Mouse (Mus musculus) embryo, embryonic 10.5 days (tissue): ENCODE measurements around the gene Stk10.

ENCODE experiments used
- DNase-seq: peaks from one replicate; pipeline ENCODE4 v3.0.0-alpha.2; 2015; ENCODE audit warnings: low spot score

Stk10 gene

DNA sequence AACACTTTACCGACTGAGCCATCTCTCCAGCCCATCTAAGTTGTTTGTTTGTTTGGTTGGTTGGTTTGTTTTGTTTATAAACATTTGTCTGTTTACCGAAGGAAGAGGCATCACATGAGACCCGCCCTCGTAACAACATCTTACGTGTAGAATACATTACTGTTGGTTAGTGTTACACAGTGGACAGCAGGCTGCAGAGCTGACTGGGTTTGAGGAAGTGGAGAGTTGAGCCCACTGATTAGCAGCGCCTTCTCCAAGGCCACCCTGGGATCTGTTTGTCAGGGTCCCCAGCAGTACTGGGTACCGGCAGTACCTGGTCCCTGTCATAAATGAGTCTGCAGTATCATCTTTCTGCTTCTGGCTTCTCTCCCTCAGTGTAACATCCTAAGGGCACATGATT, 35.0 kb downstream of the Stk10 start:
- no peak for DNase-seq

DNA sequence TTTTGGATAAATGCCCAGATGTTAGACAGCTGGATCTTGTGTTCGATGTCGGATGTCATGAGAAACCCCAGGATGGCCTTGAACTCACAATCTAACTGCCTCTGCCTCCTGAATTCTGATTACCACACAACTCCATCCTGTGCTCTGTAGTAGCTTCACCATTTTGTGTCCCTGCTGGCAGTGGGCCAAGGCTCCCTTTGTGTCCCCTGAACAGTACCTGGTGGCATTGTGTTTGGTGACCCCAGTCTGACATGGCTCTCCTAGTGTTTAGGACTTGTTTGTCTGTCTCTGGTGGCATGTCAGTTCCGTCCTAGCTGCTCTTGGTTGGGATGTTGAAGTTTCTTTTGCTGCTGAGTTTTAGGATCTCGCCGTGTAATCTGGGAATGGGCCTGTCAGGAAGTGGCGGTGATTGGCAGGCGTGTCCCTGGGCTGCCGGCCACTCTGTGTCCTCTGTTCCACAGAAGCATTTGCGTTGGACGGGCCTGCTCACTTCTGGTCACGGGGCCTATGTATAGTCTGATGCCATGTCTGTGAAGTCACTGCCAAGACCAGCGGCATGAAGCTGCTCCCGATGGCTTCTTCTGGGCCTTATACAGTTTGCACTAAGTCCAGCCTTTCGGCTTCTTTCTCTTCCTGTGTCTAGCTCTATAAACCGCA, 35.7 kb downstream of the Stk10 start:
- DNase-seq = no peak

GRCm38 (mm10) chr11:32571103-32571502, 38.0 kb downstream of the Stk10 start:
- no peak for DNase-seq

DNA sequence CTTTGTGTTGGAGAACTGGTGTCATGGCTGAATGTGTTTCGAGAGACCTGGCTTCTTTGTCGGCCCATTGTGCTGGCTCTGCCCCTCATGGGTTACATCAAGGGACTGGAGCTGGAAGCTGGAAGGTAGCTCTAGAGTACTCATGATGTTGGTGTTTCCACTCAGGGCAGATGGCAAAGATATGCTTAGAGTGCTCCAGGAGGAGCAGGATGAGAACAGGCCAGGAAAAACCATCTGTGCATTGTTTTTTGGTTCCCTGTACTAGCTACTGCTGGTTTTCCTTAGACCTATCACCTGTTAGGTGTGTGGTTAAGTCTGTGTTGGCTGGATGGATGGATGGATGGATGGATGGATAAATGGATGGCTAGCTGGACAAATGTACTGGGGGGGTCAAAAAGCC, 40.6 kb downstream of the Stk10 start:
- no peak for DNase-seq

DNA sequence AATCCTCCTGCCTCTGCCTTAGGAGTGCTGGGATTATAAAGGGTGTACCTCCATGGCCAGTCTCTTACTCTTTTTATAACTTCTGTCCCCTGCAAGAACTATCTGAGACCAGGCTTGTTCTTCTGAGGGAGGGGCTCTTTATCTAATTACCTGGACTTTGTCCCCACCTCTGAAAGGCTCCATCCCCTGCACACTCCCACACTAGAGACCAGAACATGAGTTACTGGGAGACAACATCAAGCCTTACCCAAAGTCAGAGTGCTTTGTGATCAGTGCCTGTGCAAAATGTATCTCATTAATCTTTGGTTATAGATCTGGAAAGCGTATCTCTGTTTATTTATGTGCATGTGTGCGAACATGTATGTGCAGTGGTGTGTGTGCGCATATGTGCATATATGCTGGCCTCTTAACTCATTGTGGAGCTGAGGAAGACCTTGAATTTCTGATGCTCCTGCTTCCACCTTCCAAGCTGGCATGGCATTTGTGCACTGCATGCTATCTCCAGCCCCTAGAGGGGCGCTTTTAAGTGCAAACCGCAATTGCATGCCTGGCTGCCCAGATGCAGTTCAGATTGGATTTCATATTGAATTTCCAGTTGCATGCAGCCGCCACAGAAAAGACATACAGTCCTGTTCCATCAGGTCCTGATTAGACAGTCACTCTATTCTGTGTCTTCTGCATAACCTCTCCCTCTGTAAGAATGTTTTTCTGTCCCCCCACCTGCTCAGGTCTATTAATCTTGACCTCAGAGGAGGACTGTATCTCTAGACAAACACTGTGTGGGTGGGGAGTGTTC, 43.1 kb downstream of the Stk10 start:
- DNase-seq = no peak

DNA sequence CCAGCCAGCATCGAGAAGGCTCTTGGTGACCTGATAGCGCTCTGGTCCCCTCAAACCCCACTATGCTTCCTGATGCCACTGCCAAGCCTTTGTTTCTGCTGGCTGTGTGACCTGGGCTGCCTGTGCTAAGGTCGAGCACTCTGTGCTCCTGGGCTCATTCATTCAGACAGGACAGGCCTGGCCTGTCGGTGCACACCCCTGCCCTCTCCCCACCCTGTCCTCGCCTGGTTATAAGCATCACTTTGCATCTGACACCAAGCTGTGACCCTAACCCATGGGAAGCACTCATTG, 43.6 kb downstream of the Stk10 start:
- no peak for DNase-seq

DNA sequence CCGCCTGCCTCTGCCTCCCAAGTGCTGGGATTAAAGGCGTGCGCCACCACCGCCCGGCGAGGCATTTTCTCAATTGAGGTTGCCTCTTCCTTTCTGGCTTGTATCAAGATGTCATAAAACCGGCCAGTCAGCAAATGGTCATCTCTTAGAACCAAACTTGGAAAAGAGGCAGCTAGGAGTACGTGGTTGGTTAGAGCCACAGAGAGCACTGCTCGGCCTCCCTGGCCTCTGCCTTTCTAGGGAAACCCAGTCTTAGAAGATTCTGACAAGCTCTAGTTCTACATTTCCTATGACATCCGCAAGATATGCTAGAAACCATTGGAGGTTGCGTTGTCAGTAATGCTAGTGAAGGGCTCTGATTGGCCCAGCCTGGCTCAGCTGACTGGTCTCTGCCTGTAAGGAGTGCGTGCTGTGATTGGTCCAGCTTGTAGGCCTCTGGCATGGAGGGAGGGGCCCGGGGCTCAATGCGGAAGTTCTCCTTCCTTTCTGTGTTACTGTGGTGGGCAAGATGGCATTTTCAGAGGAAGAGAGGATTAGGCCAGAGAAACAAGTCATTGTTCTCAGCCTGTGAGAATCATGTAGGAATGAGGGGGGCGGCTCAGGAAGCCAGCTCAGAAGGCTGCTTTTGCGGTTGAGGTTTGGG, 47.3 kb downstream of the Stk10 start:
- DNase-seq = no peak

DNA sequence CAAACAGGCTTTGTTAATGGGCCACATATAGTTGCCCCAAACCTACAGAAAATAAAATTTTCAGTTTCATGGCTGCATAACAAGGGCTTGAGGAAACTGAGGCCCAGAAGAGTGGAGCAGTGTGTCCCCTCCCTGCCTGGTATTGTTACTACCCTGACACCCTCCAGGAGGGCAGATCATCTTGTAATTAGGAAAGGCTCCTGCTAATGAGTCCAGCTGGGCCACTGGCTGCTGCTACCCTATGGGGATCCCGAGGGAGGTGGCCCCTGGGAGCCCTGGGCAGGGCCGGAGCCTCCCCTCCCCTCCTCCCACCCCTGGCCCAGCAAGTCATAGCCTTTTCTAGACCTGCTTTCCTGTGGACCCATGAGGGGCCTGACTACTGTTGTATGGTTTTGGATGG, 47.9 kb downstream of the Stk10 start:
- DNase-seq = no peak

DNA sequence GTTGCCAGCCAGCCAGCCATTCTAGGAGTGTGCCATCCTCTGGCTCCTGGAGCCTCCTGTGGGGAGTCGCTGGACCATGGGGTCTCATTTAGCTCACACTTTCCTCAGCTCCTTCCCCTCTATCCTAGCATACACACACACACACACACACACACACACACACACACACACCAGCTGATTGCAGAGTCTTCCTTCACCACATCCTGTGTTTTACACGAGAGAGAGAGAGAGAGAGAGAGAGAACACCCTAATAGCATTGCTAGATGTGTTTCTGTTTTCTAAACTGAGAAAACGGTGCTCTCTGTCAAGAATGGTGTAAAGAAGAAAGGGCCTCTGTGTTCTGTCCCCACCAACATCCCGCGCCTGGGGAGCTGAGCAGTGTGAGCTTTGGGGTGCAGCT, 49.7 kb downstream of the Stk10 start:
- no peak for DNase-seq

DNA sequence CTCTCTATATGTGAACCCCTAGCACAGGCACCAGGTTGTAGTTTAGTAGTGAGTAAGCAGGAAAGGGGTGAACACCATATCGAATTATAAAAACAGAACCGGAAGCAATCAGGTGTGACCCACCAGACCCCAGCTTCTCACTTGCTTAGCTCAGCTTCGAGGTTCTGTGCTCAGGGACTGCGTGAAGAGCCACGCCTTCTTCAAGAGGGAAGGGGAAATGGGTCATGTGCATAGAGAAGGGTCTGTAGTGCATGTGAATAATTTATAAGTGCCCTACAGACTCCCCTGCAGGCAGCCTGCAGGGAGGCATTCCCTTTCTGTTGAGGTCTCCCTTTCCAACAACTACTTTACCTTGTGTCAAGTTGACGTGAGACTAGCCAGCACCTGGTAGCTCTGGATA, 52.9 kb downstream of the Stk10 start:
- DNase-seq = no peak

GRCm38 (mm10) chr11:32587191-32588089, 54.3 kb downstream of the Stk10 start:
- DNase-seq = no peak

- DNase-seq = peak; percentile 87
Measured at GRCm38 (mm10) chr11:32588090-32588891, 55.2 kb downstream of the Stk10 start.

GRCm38 (mm10) chr11:32588892-32589172, 55.7 kb downstream of the Stk10 start:
- DNase-seq = no peak

DNA sequence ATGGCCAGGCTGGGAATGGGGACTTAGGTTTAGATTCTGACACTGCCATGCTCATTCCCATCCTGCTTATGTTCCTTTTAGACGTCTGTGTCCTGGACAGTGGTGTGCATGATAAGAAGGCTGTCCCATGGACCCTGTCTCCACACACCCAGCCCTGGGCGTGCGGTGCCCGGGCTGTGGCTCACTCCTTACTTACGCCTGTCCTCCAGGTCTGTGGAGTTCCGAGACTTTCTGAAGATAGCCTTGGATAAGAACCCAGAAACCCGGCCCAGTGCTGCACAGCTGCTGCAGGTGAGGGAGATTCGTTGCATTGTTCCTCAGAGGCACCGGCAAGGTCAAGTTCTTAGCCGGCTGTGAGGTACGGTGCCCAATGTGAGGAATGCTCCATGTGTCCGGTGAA, 56.1 kb downstream of the Stk10 start:
- DNase-seq = no peak

DNA sequence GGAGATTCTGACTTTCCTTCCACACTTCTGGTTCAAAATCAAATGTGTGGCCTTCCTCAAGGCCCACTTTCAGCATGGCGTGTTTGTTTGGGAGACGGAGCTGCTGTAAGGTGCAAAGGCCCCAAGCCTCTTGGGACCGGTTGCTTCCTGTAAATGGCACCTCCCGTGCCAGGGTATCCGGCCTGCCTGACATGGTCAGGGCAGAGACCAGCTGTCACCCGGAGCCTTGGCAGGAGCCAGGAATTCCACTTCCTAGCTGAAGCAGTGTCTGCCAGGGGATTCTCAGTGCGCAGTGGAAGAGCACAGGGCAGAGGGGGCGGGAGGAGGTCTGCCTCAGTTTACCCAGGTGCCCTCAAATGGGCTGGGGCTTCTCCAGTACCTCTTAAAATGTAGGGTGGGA, 56.7 kb downstream of the Stk10 start:
- no peak for DNase-seq

GRCm38 (mm10) chr11:32590205-32590604, 57.1 kb downstream of the Stk10 start:
- no peak for DNase-seq

DNA sequence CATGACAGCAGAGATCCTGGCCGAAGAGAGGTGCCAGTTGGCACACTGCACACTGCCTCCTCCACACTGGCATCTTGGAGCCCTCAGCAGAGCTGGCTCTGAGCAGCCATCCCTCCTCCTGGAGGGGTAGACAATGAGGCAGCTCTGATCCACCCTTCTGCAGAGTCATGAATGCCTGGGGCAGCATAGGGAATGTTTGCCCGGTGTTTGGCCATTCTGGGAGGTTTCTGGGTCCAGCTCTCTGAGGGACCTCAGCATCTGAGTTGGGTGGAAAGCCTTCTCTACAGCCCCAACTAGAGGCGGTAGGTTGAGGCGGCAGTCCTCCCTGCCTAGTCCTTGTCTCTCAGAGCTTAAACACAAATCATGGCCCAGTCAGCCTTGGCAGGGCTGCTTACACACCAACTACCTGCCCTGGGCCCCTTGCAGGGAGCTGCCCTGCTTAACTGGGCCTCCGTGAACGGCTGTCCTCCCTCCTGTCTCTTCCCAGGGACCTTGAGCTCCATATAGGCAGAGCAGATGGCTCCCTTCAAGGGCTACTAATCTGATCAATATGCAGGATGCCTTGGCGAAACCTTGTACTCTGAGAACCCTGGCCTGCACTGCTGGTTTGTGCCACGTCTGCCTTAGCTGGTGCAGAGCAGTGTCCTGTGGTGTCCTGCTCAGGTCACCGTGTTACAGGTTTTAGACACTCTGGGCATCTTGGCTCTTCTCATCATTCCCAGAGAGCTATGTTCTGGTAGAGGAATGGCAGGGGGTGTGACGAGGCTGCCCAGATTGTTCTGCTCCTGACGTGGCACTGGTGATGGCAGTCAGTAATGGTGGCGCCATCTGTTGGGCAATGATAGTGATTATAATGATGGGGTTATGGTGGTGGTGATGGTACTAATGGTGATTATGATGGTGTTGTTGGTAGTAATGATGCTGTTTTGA, 59.1 kb downstream of the Stk10 start:
- DNase-seq = peak; percentile 48

- no peak for DNase-seq
Measured at GRCm38 (mm10) chr11:32593081-32593480, 60.0 kb downstream of the Stk10 start.

DNA sequence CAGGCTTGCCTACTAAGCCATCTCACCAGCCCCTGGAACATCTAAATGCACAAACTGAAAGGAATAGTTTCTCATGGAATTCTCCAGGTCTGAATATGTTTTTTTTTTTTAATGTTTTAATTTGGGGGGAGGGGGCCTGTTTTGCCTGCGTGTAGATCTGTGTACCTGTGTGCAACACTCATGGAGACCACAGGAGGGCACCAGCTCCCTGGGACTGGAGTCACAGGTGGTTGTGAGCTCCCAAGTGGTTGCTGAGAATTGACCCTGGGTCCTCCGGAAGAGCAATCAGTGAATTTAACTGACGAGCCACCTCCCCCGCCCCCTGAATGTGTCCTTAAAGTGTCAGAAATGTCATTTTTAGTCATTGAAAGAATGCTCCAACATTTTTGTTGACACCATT, 61.0 kb downstream of the Stk10 start:
- no peak for DNase-seq

GRCm38 (mm10) chr11:32600371-32600770, 67.3 kb downstream of the Stk10 start:
- no peak for DNase-seq
